ENCODE assay signal across 7 mouse cellular contexts in genomic region chr17:31119429-31119828, GRCm38 (mm10). TPM values are rescaled to one million over a fixed set of nuclear protein-coding genes. Genes with fewer than 3 reads are reported as not detected.
DNase-seq lines count a peak whose midpoint lies in the region; ATAC-seq and TF ChIP-seq lines count a peak whose summit lies in the region.

No protein-coding gene starts in this region.

- H3K9me3 ChIP-seq in midbrain, embryonic 11.5 days (ENCODE audit: control insufficient read depth, low read length), result no peaks in the 10 kb centered on the region

- peak; percentile 73 to 77 for DNase-seq in adrenal gland, adult 18-20 months (ENCODE audit: low spot score in 2 of 2)
- DNase-seq in cerebellum, postnatal 4 days (ENCODE audit: low spot score in 2 of 2), result peak; percentile 64 to 82
- peak; percentile 79 for DNase-seq in gastrocnemius, adult 2 months
- peak; percentile 88 to 90 for DNase-seq in left cerebral cortex, postnatal 14 days (ENCODE audit: low spot score in 2 of 2)
- DNase-seq in midbrain, embryonic 11.5 days (ENCODE audit: low spot score, missing footprints), result peak; percentile 97
- DNase-seq in skeletal muscle tissue, adult 2 months (ENCODE audit: low read depth, low spot score), result peak; percentile 50

- no peaks in the 10 kb centered on the region; the same call in 1 of the 2 replicates for H3K4me1 ChIP-seq in midbrain, embryonic 11.5 days (ENCODE audit: control insufficient read depth, insufficient read depth, low read length)

- intact Hi-C loops in gastrocnemius, adult 2 months (cut with DNase I), result loop anchor here (1.0 kb wide), 1 partner anchor 108 kb away; no protein-coding TSS in a partner anchor
- intact Hi-C loops in left cerebral cortex, postnatal 14 days (cut with DNase I), result loop anchor here (2.0 kb wide), 3 partner anchors 63 to 109 kb away; partner anchors contain the start of gene Abcg1

- H3K4me2 ChIP-seq in midbrain, embryonic 11.5 days, result no peak overlapping the region

- no peak overlapping the region for H3K4me3 ChIP-seq in gastrocnemius, adult 2 months
- no peak overlapping the region for H3K4me3 ChIP-seq in midbrain, embryonic 11.5 days (ENCODE audit: low read depth, low read length)

- no peaks in the 10 kb centered on the region for H3K36me3 ChIP-seq in midbrain, embryonic 11.5 days (ENCODE audit: control insufficient read depth, insufficient read depth, low read length)

- peak; percentile 97 for TF ChIP-seq CTCF in gastrocnemius, adult 2 months (IDR thresholded peaks at IDR 0.05)

- 3% methylated on average over 7 of the region's 7 CpGs for WGBS in midbrain, embryonic 11.5 days

- H3K27me3 ChIP-seq in midbrain, embryonic 11.5 days (ENCODE audit: control insufficient read depth, insufficient read depth, low read length), result no peaks in the 10 kb centered on the region

- H3K27ac ChIP-seq in gastrocnemius, adult 2 months, result no peak overlapping the region
- no peak overlapping the region for H3K27ac ChIP-seq in midbrain, embryonic 11.5 days (ENCODE audit: low read depth, low read length)

- ATAC-seq in inflammation-experienced regulatory T-cells, adult 6 months, result peak; percentile 69
- peak; percentile 67 for ATAC-seq in midbrain, embryonic 11.5 days (ENCODE audit: low FRiP score)

- no peak overlapping the region for H3K9ac ChIP-seq in midbrain, embryonic 11.5 days (ENCODE audit: low read length)

RNA-seq across cellular contexts. Expression of gene Tff3, which starts 10.0 kb away (rescaled TPM):
- total RNA-seq in adrenal gland, adult 18-20 months (2021), result not detected
- total RNA-seq in gastrocnemius, adult 2 months (2021), result not detected
- polyA plus RNA-seq in inflammation-experienced regulatory T-cells, adult 6 months (2017; shearing (Covaris generic)), result not detected
- not detected for total RNA-seq in left cerebral cortex, postnatal 14 days (2021)
- polyA plus RNA-seq in midbrain, embryonic 11.5 days (2014; fragmentation: Nextera tagmentation; extraction: Ambion mirVana), result 0.50 and 1.7 TPM in 2 replicates

RNA-seq across cellular contexts. Expression of gene Tff2, which starts 24.7 kb away (rescaled TPM):
- total RNA-seq in adrenal gland, adult 18-20 months (2021), result not detected
- not detected for total RNA-seq in gastrocnemius, adult 2 months (2021)
- polyA plus RNA-seq in inflammation-experienced regulatory T-cells, adult 6 months (2017; shearing (Covaris generic)), result not detected
- not detected for total RNA-seq in left cerebral cortex, postnatal 14 days (2021)
- not detected in 2 replicates for polyA plus RNA-seq in midbrain, embryonic 11.5 days (2014; fragmentation: Nextera tagmentation; extraction: Ambion mirVana)

RNA-seq across cellular contexts. Expression of gene Tff1, which starts 45.6 kb away (rescaled TPM):
- not detected for total RNA-seq in adrenal gland, adult 18-20 months (2021)
- total RNA-seq in gastrocnemius, adult 2 months (2021), result not detected
- polyA plus RNA-seq in inflammation-experienced regulatory T-cells, adult 6 months (2017; shearing (Covaris generic)), result under 1 TPM in 1 of 3 experiments, not detected in 2; 0.70 TPM
- total RNA-seq in left cerebral cortex, postnatal 14 days (2021), result not detected
- not detected in 2 replicates for polyA plus RNA-seq in midbrain, embryonic 11.5 days (2014; fragmentation: Nextera tagmentation; extraction: Ambion mirVana)
